Mouse (Mus musculus) urinary bladder, postnatal 10 days (tissue): ENCODE measurements around the gene Pdgfb.

Experiments
- DNase-seq: peaks from one replicate; pipeline ENCODE4 v3.0.0; 2022; ENCODE audit warnings: low spot score

The Pdgfb gene

GRCm38 (mm10) chr15:80034366-80034765 is 19.6 kb upstream of the Pdgfb start:
- no peak for DNase-seq

- DNase-seq, result no peak
Observed at GRCm38 (mm10) chr15:80031133-80031532, 16.4 kb upstream of the Pdgfb start.

GRCm38 (mm10) chr15:80030399-80030798 is 15.6 kb upstream of the Pdgfb start:
- DNase-seq, result no peak

GRCm38 (mm10) chr15:80028862-80029261 is 14.1 kb upstream of the Pdgfb start:
- DNase-seq, result no peak

GRCm38 (mm10) chr15:80026689-80027353 is 12.0 kb upstream of the Pdgfb start:
- DNase-seq, result no peak

GRCm38 (mm10) chr15:80026061-80026460 is 11.3 kb upstream of the Pdgfb start:
- DNase-seq, result no peak

- DNase-seq, result no peak
Observed at GRCm38 (mm10) chr15:80025615-80026014, 10.8 kb upstream of the Pdgfb start.

GRCm38 (mm10) chr15:80024331-80025313 is 9.8 kb upstream of the Pdgfb start:
- no peak for DNase-seq

GRCm38 (mm10) chr15:80020516-80020915 is 5.7 kb upstream of the Pdgfb start:
- DNase-seq, result no peak

GRCm38 (mm10) chr15:80019625-80020024 is 4.8 kb upstream of the Pdgfb start:
- DNase-seq, result no peak

GRCm38 (mm10) chr15:80019220-80019619 is 4.4 kb upstream of the Pdgfb start:
- DNase-seq, result no peak

- DNase-seq, result no peak
Observed at GRCm38 (mm10) chr15:80016563-80017301, 2.0 kb upstream of the Pdgfb start.

- DNase-seq, result no peak
Observed at GRCm38 (mm10) chr15:80015211-80015952, 605 bp upstream of the Pdgfb start.

GRCm38 (mm10) chr15:80014031-80014320 is 801 bp downstream of the Pdgfb start:
- DNase-seq, result no peak

GRCm38 (mm10) chr15:80013256-80014030 is 1.3 kb downstream of the Pdgfb start:
- no peak for DNase-seq

- DNase-seq, result no peak
Observed at GRCm38 (mm10) chr15:80012527-80013201, 2.1 kb downstream of the Pdgfb start.

GRCm38 (mm10) chr15:80011778-80012526 is 2.8 kb downstream of the Pdgfb start:
- DNase-seq, result no peak

- no peak for DNase-seq
Observed at GRCm38 (mm10) chr15:80011194-80011593, 3.6 kb downstream of the Pdgfb start.

- DNase-seq, result no peak
Observed at GRCm38 (mm10) chr15:80010182-80010558, 4.6 kb downstream of the Pdgfb start.
